Mouse (Mus musculus) urinary bladder, adult 2 months (tissue): ENCODE measurements around the gene Arhgdig. TPM values are rescaled to one million over a fixed set of nuclear protein-coding genes. Genes with fewer than 3 reads are reported as not detected.

ENCODE experiments used
- DNase-seq: peaks from one replicate; pipeline ENCODE4 v3.0.0; 2022; ENCODE audit warnings: low spot score
- polyA plus RNA-seq: library from polyadenylated mRNA; depleted of rRNA; stranded (reverse); fragments of >200 nt; gene quantifications from 2 replicates; pipeline ENCODE4 v1.2.3, GENCODE M21; 2012; rRNA removed

Gene Arhgdig
- 7.2 and 12.5 TPM in 2 replicates for polyA plus RNA-seq

DNA sequence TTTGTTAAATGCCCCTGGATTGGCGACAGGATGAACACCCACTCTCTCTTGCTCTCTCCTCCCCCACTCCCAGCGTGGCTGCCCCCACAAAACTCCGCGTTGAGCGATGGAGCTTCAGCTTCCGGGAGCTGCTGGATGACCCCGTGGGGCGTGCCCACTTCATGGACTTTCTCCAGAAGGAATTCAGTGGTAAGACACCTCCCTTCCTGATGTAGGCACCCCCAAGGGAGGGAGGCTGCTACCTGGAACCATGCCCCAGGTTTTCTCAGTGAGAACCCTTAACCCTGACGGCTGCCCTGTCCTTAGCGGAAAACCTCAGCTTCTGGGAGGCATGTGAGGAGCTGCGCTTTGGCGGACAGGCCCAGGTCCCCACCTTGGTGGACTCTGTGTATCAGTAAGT is at the start of gene Arhgdig:
Gene Arhgdig, minus strand, starts transcription at position 101 of the 400 bp plus-strand sequence.
- DNase-seq: no peak

DNA sequence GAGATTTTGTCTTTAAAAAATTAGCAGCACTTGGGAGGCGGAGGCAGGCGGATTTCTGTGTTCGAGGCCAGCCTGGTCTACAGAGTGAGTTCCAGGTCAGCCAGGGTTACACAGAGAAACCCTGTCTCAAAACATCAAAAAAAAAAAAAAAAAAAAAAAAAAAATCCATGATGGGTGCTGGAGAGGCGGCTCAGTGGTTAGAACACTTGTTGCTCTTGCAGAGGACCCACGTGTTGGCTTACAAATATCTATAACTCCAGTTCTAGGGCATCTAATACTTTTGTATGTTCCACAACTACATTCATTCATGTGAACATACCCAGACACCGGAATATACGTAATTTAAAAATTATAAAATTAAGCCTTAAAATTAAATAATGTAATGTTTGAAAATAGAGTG is 47.7 kb upstream of the Arhgdig start:
- DNase-seq: no peak

- DNase-seq: no peak
Observed at GRCm38 (mm10) chr17:26253399-26253798, 45.8 kb upstream of the Arhgdig start.

DNA sequence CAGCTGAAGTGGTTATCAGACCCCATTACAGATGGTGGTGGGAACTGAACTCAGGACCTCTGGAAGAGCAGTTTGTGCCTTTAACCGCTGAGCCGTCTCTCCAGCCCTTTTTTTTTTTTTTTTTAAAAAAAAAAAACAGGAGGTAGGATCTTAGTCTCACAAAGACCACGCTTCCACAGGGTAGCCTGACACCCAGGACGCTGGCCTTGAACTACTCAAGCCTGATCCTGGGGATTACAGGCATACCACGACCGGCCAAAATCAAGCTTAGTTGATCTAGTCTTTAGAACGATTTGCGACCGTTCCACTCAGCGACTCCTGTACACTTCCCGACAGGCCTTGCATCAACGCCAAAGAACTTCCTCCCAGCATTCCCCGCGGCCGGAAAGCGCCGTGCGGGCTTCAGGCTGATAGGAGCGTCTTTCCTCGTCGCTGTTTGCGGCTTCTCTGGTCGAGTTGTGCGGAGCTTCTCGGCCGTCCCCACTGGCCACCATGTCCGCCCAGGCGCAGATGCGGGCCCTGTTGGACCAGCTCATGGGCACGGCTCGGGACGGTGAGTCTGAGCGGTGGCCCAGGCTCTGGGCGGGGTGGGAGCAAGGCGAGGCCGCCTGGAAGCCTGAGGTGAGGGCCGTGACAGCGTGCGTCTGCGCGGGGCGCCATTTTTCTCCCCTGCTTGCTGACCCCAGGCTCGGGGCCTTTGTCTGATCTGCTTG is 45.1 kb upstream of the Arhgdig start, which contains the start of gene Luc7l:
Gene Luc7l, plus strand, starts transcription at position 358 of the 713 bp plus-strand sequence.
- DNase-seq: peak; percentile 93

DNA sequence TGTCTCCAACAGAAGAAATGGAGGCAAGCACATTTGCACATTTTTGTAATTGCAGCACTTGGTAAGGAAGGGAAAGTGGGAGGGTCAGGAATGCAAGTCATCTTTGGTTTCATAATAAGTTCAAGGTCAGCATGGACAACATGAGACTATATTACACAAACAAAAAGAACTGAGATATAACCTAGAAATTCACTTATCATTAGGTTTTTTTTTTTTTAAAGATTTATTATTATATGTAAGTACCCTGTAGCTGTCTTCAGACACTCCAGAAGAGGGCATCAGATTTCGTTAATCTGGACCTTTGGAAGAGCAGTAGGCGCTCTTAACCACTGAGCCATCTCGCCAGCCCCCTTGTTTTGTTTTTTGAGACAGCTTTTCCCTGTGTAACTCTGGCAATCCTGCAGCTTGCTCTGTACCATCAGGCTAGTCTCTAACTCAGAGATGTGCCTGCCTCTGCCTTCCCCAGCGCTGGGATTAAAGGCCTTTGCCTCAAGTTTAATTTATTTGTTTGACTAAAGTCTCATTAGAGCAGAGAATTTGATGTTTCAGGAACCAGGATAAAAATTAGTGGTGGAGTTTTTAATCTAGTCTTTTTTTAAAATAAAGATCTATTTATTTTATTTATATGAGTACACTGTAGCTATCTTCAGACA is 44.4 kb upstream of the Arhgdig start:
- DNase-seq: no peak

DNA sequence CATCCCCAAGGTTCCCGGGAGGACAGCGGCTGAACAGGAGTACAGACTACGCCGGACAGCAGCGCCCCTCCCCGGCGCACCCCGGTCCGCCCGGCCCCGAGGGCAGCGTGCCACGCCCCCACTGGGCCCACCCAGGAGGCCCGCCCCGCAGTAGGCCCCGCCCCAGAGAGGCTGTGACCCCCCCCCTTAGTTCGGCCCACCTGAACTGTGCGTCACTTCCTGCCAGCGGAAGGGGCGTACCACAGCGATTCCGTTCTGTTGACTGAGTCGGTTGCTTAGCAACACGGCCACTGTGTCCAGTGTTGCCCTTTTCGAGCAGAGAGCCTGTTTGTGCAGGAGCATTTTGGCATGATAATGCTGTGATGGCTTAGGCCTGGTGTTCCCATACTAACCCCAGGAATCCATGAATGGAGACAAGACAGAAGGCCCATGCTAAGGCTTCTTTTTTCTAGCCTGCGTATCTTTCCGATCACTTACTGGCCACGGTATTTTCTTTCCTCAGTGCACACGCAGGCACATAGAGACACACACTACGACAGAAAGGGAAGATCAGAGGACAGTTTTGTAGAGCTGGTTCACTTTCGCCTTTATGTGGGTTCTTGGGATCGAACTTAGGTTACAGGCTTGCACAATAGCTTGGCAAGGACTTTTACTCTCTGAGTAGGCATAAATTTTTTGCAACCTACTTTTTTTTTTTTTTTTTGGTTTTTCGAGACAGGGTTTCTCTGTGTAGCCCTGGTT is 36.7 kb upstream of the Arhgdig start, which contains the start of gene Fam234a:
Gene Fam234a, minus strand, starts transcription at position 142 of the 741 bp plus-strand sequence.
- DNase-seq: no peak

GRCm38 (mm10) chr17:26243471-26244100 is 36.0 kb upstream of the Arhgdig start:
- peak; percentile 88 for DNase-seq

DNA sequence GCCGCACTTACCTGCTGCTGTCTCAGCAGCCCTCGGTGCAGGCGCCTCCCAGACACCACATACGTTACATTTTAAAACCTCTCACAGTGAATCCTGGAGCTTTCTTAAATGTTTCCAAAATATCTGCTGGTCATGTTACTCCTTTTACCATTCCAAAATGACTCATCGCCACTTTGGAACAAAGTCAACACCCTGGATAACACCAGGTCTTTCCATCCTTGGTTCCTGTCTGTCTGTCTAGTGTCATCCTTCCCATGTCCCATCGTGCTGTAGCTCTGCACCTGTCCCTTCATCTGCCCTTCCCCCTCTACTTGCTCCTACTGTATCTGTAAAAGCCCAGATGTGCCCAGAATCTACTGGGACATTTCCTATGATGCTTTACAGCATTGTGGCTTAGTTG is 33.4 kb upstream of the Arhgdig start:
- DNase-seq: no peak

DNA sequence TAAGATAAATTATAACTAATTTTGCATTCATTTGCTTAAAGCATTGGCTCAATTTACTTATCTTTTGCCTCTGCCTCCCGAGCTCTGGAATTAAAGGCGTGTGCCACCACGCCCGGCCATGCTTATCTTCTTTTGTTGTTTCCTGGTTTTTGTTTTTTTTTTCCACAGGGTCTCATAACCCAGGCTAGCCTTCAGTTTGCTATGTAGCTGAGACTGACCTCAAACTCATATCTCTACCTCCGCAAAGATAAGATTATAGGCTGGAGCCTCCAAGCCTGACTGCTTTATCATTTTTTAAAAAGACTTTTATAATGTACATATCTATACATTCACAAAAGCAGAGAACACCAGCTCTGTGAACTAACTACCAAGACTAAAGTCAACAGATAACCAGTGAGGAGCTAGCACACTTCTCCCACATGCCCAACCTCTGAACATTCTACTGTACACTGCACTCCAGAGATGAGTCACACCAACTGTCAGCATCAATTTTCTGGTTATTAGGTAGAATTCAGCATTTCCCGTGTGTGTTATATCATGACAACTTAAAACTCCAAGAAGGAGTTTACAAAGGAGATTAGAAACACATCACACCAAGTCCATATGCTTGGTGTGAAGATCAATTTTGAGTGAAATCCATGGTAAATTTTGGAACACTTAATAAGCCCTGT is 32.7 kb upstream of the Arhgdig start:
- no peak for DNase-seq

DNA sequence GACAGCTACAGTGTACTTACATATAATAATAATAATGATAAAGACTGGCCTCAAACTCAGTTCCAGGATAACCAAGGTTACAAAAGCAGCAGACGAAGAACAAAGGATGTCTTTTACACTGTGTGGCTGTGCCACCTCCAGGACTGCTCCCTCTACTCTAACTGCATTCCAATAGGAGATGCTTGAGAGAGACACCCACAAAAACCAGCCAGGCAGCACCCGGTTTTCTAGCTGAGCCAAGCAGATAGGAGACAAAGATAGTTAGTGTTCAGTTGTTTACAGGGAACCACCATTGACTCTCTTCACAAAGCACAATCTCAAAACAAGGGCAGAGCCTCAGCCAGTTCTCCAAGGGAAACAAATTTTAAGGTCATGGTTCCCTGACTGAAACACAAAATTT is 32.0 kb upstream of the Arhgdig start:
- DNase-seq: no peak

DNA sequence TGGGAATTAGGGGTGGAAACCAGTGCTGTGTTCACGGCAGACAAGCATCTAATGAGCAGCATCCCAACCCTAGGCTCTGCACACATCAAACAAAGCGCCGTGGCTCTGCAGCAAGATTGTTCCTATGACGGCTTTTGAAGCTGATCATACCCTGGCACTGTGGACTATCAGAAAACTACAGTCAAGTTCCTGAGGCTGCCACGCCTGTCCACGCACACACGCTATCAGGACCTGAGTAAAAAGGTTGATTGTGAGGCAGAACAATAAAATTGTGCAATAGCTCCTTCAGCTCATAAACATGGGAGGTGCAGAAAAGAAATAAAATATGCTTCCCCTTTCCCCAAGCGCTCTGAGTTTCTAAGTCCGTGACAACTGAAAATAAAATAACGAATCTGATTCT is 30.1 kb upstream of the Arhgdig start:
- DNase-seq: no peak

- no peak for DNase-seq
Observed at GRCm38 (mm10) chr17:26235077-26235815, 27.7 kb upstream of the Arhgdig start.

GRCm38 (mm10) chr17:26234386-26234785 is 26.8 kb upstream of the Arhgdig start:
- DNase-seq: no peak

- no peak for DNase-seq
Observed at GRCm38 (mm10) chr17:26232863-26233262, 25.3 kb upstream of the Arhgdig start.

GRCm38 (mm10) chr17:26231156-26231555 is 23.6 kb upstream of the Arhgdig start:
- no peak for DNase-seq

DNA sequence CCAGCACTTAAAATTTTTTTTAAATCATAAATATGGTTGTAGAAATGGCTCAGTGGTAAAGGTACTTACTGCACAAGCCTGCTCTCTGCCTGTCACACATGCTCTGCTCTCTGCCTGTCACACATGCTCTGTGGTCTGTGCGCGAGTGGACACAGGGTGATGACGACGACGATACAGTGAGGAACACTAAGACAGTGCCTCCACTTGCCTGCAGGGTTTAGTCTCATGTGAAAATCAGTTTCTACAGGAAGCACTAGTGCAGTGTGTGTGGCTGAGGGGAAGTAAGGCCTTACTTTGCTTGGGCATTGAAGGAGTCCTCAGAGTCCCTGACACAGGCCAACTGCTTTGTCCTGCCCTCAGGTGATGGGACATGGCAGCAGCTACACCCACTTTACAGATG is 22.2 kb upstream of the Arhgdig start:
- no peak for DNase-seq

GRCm38 (mm10) chr17:26225150-26225549 is 17.6 kb upstream of the Arhgdig start:
- no peak for DNase-seq

DNA sequence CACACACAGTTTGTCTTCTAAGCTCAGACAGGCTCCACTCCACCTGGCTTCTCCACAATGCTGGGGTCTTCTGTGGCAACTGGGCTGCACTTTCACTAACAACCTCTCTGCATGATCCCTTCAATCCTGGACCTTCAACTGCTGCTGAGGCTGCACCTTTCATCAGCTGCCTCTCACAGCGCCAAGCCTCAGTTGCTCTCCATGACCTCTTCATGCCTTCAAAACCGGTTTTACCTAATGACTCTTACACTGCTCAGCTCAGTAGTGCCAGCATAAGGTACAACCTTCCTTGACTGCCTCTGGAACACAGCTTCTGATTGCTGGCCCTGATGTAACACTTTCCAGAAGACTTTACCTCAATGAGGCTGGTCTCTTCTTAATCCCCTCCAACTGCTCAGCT is 13.9 kb upstream of the Arhgdig start:
- no peak for DNase-seq

DNA sequence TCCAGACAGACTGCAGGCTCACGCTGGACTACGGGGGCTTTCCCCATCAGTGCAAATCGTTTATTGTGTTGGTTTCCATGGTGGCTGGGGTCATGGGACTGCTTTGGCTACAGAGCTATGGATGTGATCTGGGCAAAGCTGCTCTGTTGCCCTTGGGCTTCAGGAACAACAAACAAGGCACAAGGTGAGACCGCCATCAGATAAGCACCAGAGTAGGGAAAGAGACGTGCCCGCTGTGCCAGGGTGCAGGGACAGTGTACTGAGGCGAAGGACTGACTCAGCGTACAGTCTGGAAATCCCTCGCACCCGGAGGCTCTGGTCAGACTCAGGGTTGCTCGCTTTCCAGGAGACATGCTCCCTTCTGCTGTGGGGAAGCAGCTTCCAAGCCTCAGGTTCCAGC is 5.1 kb upstream of the Arhgdig start:
- no peak for DNase-seq

DNA sequence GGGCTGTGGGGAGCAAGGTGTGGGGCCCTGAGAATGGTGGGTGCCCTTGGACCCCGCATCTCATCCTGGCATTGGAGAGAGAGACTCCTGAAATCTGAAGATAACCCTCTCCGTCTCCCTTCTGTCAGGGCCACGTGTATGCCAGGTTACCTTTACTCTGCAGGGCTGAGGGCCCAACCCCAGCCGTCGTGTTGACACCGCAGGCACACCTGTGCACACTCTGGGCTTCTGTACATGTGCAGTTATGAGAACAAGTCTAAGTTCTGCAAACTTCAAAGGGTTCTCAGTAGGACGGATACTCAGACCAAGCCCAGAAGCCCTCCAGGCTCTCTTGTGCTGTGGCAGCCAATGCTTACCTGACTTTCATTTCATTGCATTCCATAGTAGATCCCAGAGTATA is 4.7 kb upstream of the Arhgdig start:
- no peak for DNase-seq

GRCm38 (mm10) chr17:26206392-26206791 is 1.2 kb downstream of the Arhgdig start:
- no peak for DNase-seq
